Mouse (Mus musculus): ENCODE data around the gene Uvrag. TPM values are rescaled to one million over a fixed set of nuclear protein-coding genes. Genes with fewer than 3 reads are reported as not detected.

The Uvrag gene
- polyA plus RNA-seq, 1 experiment from 2014 or later, result 15.0 TPM

DNA sequence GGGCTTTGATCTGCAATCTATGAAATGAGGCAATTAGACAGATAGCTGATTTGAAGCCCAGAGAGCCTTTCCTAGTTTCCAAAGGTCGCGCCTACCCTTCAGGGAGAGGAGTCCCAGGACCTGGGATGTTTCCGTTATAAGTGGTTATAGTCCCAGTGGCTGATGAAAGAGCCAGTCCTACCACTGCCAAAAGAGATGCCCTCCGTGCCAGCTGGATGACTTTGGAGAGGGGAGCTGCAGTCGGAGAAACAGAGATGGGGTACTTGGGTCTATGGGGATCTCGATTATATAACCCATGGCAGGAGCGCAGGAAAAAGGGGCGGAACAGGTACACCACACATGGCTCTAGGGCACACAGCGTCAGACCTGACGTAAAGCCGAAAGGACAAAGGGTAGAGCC is 21.0 kb upstream of the Uvrag start:
- H3K4me1 ChIP-seq, result no peaks in the 10 kb centered on the region; the same call in 1 of the 2 replicates
- H3K27me3 ChIP-seq (replicated peaks), result no peaks in the 10 kb centered on the region
- H3K9me3 ChIP-seq, result no peaks in the 10 kb centered on the region
- 90% methylated on average over 11 of the region's 11 CpGs for WGBS
- no peak overlapping the region for H3K27ac ChIP-seq
- H3K4me2 ChIP-seq (replicated peaks), result no peak overlapping the region
- no peak overlapping the region for H3K9ac ChIP-seq
- ATAC-seq (ENCODE audit: low FRiP score, low read depth), result no peak
- no peak overlapping the region for H3K4me3 ChIP-seq
- no peaks in the 10 kb centered on the region for H3K36me3 ChIP-seq

DNA sequence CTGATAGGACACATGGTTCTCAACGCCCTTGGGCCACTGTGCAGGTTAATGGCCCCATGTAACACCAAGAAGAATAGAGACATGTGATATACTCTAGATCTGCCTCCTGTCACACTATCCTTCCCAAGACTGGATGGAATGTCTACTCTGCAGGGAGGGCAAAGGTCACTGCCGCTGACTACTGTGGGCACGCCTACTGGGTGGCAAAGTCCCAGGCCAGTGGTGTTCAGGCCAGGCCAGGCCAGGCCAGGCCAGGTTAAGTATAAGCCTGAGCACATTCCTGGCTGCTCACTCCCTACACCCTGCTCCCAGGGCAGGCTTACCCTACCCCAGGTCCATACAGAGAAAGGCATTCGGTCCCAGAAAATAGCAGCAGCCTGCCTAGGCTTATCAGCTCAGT is 20.6 kb upstream of the Uvrag start:
- Histone ChIP-seq H3K27me3 (replicated peaks) (no peaks in the 10 kb centered on the region), H3K9me3 (no peaks in the 10 kb centered on the region), H3K4me2 (replicated peaks) (no peak overlapping the region), H3K4me3 (no peak overlapping the region), H3K36me3 (no peaks in the 10 kb centered on the region), H3K9ac (no peak overlapping the region), H3K27ac (no peak overlapping the region), H3K4me1 (no peaks in the 10 kb centered on the region; the same call in 1 of the 2 replicates)
- peak; percentile 31; the same call in 1 of the 2 replicates for ATAC-seq (ENCODE audit: low FRiP score, low read depth)
- 61% methylated on average over 4 of the region's 4 CpGs for WGBS

DNA sequence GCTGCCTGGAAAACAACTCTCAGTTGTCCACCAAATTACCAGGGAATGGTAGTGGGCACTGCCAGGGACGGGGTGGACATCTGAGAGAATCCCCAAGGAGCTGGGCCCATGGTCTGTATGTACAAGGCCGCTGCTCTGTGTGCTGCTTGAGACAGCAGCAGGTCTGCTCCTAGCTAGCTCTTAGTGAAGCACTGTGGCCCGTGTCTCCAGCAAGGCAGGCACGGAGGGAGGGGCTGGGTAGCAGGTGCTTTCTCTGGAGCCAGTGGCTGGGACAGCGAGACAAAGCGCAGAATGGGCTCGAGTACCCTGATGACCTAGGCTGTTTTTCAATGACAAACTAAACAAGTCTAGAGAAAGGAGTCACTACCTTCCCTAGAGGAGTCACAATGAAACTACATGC is 20.1 kb upstream of the Uvrag start:
- Histone ChIP-seq H3K4me3 (no peak overlapping the region), H3K27ac (no peak overlapping the region), H3K4me1 (peaks cover 2% of the 10 kb centered on the region), H3K9ac (no peak overlapping the region), H3K4me2 (replicated peaks) (no peak overlapping the region), H3K36me3 (no peaks in the 10 kb centered on the region), H3K27me3 (replicated peaks) (no peaks in the 10 kb centered on the region), H3K9me3 (no peaks in the 10 kb centered on the region)
- WGBS, result 58% methylated on average over 7 of the region's 7 CpGs
- peak; percentile 34; the same call in 1 of the 2 replicates for ATAC-seq (ENCODE audit: low FRiP score, low read depth)

DNA sequence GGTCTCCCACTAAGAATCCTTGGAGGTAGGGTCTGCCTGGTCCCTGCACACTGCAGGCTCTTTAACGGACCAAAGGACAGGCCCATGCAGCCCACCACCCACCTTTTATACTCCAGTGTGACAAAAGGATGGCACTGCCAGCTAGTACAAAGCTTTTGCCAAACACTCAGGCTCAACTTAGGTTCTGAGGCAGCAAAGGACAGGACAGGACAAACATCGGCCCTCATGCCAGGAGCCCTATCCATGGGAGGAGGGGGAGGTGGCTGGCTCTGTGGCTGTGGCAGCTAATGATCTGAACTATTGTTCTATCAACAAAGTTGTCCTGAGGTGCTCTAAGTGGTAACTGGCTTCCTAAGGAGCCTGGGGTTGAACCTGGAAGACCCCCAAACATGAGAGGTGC is 18.5 kb upstream of the Uvrag start:
- Histone ChIP-seq H3K27me3 (replicated peaks) (no peaks in the 10 kb centered on the region), H3K36me3 (no peaks in the 10 kb centered on the region), H3K27ac (no peak overlapping the region), H3K4me2 (replicated peaks) (no peak overlapping the region), H3K4me3 (no peak overlapping the region), H3K4me1 (peaks cover 14% of the 10 kb centered on the region), H3K9me3 (no peaks in the 10 kb centered on the region), H3K9ac (no peak overlapping the region)
- WGBS, result 84% methylated on average over 2 of the region's 2 CpGs
- ATAC-seq (ENCODE audit: low FRiP score, low read depth), result no peak

DNA sequence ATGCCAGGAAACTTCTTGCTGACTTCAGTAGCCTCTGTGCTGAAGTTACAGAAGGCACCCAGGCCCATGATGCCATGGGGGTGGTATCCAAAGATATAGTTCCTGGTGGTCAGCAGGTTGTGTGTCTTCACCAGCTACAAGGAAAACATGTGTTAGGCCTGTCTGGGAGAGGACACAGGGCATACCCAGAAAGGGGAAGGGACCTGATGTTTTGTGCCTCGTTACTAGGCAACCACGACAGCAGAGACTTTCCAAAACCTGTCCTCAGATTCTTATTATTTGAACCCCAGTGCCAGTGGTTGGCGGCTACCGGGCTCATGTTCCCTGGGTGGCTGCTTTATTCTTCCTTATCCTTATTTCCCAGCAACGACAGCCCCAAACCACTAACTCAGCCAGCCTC is 18.0 kb upstream of the Uvrag start:
- 75% methylated on average over 5 of the region's 5 CpGs for WGBS
- no peak for ATAC-seq (ENCODE audit: low FRiP score, low read depth)
- H3K4me2 ChIP-seq (replicated peaks), result no peak overlapping the region
- no peak overlapping the region for H3K4me3 ChIP-seq
- H3K36me3 ChIP-seq, result no peaks in the 10 kb centered on the region
- H3K9ac ChIP-seq, result no peak overlapping the region
- no peaks in the 10 kb centered on the region for H3K9me3 ChIP-seq
- H3K27ac ChIP-seq, result no peak overlapping the region
- peaks cover 14% of the 10 kb centered on the region for H3K4me1 ChIP-seq
- H3K27me3 ChIP-seq (replicated peaks), result no peaks in the 10 kb centered on the region

DNA sequence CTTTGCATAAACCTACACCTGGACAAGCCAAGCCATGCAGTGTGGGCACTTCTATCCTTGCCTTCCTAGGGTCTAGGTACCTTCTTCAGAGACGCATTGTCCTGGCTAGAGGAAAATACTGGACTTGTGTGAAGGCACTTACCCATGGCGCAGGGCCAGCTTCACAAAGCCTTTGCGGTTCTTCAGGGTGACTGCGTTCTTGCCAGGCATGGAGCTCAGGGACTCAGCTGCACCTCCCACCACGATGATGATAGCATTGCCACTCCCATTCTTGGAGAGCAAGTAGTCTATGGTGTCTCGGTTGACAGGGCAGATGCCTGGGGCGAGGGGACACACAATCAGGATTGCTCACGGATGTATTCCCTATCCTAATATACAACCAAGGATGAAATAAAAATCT is 17.1 kb upstream of the Uvrag start:
- Histone ChIP-seq H3K9ac (no peak overlapping the region), H3K4me3 (no peak overlapping the region), H3K27ac (no peak overlapping the region), H3K4me1 (peaks cover 14% of the 10 kb centered on the region), H3K9me3 (no peaks in the 10 kb centered on the region), H3K27me3 (replicated peaks) (no peaks in the 10 kb centered on the region), H3K4me2 (replicated peaks) (no peak overlapping the region), H3K36me3 (no peaks in the 10 kb centered on the region)
- no peak for ATAC-seq (ENCODE audit: low FRiP score, low read depth)
- WGBS, result 90% methylated on average over 8 of the region's 8 CpGs

DNA sequence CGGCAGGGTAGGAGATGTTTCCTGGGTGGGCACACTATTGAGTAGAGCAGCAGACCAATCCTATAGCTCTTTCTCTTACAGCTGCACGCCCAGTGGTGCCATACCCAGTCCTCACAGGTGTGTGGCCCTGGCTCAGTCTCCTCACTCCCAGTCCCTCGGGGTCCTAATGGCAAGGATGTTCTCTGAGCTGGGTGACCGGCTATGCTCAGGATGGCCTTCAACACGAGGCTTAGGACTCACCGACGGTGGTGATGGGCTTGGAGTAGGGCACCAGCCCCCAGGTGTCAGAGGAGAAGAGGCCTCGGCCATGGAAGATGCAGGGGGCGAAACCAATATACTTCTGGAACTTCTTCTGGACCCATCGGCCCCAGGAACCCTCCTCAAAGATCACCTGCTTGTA is 15.8 kb upstream of the Uvrag start:
- no peaks in the 10 kb centered on the region for H3K9me3 ChIP-seq
- peaks cover 14% of the 10 kb centered on the region for H3K4me1 ChIP-seq
- no peak overlapping the region for H3K27ac ChIP-seq
- H3K27me3 ChIP-seq (replicated peaks), result no peaks in the 10 kb centered on the region
- no peak overlapping the region for H3K9ac ChIP-seq
- H3K36me3 ChIP-seq, result no peaks in the 10 kb centered on the region
- H3K4me3 ChIP-seq, result no peak overlapping the region
- 86% methylated on average over 10 of the region's 10 CpGs for WGBS
- no peak for ATAC-seq (ENCODE audit: low FRiP score, low read depth)
- H3K4me2 ChIP-seq (replicated peaks), result no peak overlapping the region

DNA sequence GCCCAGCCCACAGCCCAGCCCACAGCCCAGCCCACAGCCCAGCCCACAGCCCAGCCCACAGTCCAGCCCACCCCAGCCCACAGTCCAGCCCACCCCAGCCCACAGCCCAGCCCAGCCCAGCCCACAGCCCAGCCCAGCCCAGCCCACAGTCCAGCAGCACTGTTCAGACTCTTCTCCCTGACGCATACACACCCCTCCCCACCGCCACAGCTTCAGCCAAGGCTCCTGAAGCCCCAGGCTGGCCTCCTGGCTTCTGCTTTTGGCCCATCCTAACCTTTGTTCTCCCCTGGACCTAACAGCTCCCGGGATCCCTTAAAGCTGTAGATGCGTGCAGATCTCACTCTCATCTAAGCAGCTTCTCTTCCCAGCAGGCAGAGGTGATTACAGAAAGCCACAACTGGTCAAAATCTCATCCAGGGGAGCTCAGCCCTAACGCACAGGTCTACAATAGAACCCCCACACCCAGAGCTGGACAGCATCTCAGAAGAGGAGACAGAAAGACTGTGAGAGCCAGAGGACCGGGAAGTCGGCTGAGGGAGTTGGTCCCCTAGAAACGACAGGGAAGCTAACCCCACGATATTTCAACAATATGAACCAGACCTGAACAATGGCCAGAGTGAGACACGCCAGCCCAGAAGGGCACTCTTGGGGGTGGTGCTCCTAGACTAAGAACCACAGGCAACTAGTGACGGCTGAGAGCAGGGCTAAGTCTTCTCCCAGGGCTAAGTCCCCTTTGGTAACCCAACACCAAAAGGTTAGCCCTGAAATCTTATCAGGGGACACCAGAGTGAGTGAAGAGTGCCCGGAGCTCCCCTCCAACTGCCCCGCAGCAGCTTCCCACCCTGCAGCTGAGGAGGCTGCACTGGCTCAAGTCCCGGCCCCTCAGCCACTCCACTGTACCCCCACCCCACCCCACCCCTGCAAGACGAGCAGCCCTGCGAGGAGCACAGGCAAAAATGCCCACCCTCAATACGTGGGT is 14.7 kb upstream of the Uvrag start:
- 0 out of 2 replicates have a peak overlapping the region, but pooled peaks have one; percentile 38 for H3K9ac ChIP-seq
- H3K4me2 ChIP-seq (replicated peaks), result peak overlapping the region; percentile 42
- H3K27ac ChIP-seq, result no peak overlapping the region
- no peak overlapping the region for H3K4me3 ChIP-seq
- H3K4me1 ChIP-seq, result peaks cover 14% of the 10 kb centered on the region
- peak; percentile 74 for ATAC-seq (ENCODE audit: low FRiP score, low read depth)
- no peaks in the 10 kb centered on the region for H3K27me3 ChIP-seq (replicated peaks)
- no peaks in the 10 kb centered on the region for H3K9me3 ChIP-seq
- no peaks in the 10 kb centered on the region for H3K36me3 ChIP-seq
- 30% methylated on average over 17 of the region's 17 CpGs for WGBS

DNA sequence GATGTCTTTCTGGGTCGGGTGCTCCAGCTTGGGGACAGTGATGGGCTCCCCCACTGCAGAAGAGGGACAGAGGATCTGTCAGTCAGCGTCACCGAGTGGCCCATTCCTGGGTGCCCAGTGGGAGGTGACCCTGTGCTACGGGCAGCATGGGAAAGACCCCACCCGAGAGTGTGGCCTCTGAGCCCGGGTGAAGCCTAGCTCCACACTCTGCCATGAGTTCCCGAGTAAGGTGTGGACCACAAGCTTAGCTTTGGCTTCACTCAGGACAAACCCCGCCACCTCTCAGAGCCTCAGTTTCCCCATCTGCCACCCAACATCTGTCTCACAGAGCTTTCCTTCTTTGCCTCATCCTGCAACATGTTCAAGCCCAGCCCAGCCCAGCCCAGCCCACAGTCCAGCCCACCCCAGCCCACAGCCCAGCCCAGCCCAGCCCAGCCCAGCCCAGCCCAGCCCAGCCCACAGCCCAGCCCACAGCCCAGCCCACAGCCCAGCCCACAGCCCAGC is 13.8 kb upstream of the Uvrag start:
- peak; percentile 57 for ATAC-seq (ENCODE audit: low FRiP score, low read depth)
- no peak overlapping the region for H3K4me2 ChIP-seq (replicated peaks)
- H3K9ac ChIP-seq, result no peak overlapping the region
- H3K36me3 ChIP-seq, result no peaks in the 10 kb centered on the region
- H3K27me3 ChIP-seq (replicated peaks), result no peaks in the 10 kb centered on the region
- H3K4me1 ChIP-seq, result peaks cover 14% of the 10 kb centered on the region
- no peaks in the 10 kb centered on the region for H3K9me3 ChIP-seq
- WGBS, result 60% methylated on average over 8 of the region's 8 CpGs
- H3K4me3 ChIP-seq, result no peak overlapping the region
- H3K27ac ChIP-seq, result no peak overlapping the region

DNA sequence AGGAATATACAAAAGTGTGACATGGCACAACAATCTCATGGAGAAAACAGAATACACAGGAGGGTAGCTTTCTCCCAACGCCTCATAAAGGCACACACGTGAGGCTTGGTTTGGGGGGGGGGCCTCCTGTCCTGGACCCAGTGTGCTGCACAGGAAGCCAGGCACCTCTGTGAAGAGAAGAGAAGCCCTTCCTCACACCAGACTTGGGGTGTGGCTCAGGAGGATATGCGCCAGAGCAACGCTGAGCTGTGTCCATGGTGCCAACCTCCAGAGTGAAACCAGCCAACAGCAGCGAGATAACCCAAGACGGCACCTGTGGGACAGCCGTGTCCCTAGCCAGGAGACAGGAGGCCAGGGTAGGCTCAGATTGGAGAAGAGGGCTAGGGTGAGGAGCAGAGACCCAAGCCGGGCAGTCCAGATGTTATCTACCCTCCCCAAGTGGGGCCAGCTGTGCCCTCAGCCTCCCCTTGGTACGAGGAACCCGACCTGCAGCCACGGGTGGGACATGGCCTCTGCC is 12.8 kb upstream of the Uvrag start:
- no peak overlapping the region for H3K27ac ChIP-seq
- H3K4me2 ChIP-seq (replicated peaks), result no peak overlapping the region
- no peaks in the 10 kb centered on the region for H3K27me3 ChIP-seq (replicated peaks)
- H3K36me3 ChIP-seq, result no peaks in the 10 kb centered on the region
- H3K4me3 ChIP-seq, result no peak overlapping the region
- WGBS, result 92% methylated on average over 11 of the region's 11 CpGs
- peaks cover 14% of the 10 kb centered on the region for H3K4me1 ChIP-seq
- H3K9ac ChIP-seq, result no peak overlapping the region
- ATAC-seq (ENCODE audit: low FRiP score, low read depth), result no peak
- H3K9me3 ChIP-seq, result no peaks in the 10 kb centered on the region

DNA sequence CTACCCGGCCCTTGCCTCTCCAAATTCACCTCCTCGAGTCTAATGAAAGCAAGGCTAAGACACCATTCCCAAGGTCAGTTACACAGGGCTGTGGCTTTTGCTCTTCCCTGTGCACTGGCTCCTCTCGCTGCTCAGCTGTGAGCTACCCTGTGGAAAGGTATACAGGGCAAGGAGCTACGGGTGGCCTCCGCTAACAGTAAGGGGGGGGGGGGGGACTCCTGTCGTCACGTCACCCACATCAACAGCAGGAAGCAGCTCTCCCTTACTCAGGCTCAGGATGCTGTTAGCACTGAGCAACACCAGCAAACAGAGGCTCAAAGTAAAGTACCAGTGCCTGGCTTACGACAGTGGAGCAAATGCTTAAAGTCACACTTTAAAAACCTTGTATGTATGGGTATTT is 11.8 kb upstream of the Uvrag start:
- Histone ChIP-seq H3K4me3 (no peak overlapping the region), H3K9me3 (no peaks in the 10 kb centered on the region), H3K36me3 (no peaks in the 10 kb centered on the region), H3K27ac (no peak overlapping the region), H3K4me1 (peaks cover 14% of the 10 kb centered on the region), H3K27me3 (replicated peaks) (no peaks in the 10 kb centered on the region), H3K4me2 (replicated peaks) (no peak overlapping the region), H3K9ac (no peak overlapping the region)
- 93% methylated on average over 8 of the region's 8 CpGs for WGBS
- ATAC-seq (ENCODE audit: low FRiP score, low read depth), result no peak

DNA sequence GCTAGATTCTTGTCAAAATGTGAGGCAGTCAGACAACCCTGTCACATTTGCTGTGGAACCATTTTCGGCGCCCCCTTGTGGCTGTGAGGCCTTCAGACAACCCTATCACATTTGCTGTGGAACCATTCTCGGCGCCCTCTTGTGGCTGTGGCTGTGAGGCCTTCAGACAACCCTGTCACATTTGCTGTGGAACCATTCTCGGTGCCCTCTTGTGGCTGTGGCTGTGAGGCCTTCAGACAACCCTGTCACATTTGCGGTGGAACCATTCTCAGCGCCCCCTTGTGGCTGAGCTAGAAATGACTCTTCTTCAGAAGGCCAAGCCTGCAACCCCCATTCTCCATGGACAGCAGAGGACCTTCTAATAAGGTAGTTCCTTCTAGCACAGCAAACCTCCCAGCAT is 10.4 kb upstream of the Uvrag start:
- 0 out of 2 replicates have a peak, but pooled peaks have one; percentile 37 for ATAC-seq (ENCODE audit: low FRiP score, low read depth)
- Histone ChIP-seq H3K4me1 (peaks cover 14% of the 10 kb centered on the region), H3K4me2 (replicated peaks) (no peak overlapping the region), H3K27me3 (replicated peaks) (no peaks in the 10 kb centered on the region), H3K9ac (no peak overlapping the region), H3K4me3 (no peak overlapping the region), H3K9me3 (no peaks in the 10 kb centered on the region), H3K36me3 (no peaks in the 10 kb centered on the region), H3K27ac (no peak overlapping the region)
- WGBS, result 8% methylated on average over 7 of the region's 7 CpGs

Data from neural tube, embryonic 12.5 days (tissue).